16 mouse cellular contexts compared by ENCODE assay signal in the genomic region with DNA sequence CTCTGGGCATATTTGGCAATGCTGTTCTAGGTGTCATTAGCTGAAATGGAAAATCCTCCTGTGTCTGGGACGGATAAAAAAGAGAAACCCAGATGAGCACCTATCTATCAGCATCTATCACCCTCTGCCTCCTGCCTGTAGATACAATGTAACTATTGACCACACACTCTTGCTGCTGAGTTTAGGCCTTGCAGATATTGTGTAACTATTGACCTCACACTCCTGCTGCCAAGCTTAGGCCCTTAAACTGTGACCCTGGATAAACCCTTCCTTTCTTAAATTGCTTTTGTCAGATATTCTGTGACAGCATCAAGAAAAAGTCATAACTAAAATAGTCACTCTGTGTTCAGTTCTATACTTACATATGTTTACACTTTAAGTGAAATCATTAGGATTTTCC.
DNase-seq lines count a peak whose midpoint lies in the region.
"Had no signal": no experiment of that assay in that cellular context is flagged by ENCODE, and none has a peak within 500 bp of the region (broad histone marks: within the 10 kb centered on the region; RNA-seq: fewer than 3 reads in every experiment).

No protein-coding gene starts in this region.

- peak; percentile 37 for DNase-seq in heart, adult 11 months
- no peak for DNase-seq in heart, adult 18-20 months
- peak; percentile 10 for DNase-seq in testis, postnatal 14 days (ENCODE audit: low spot score)
- no peak for DNase-seq in testis, postnatal 10 days (ENCODE audit: low spot score)
- peak; percentile 8 for DNase-seq in adipocyte (ENCODE audit: low spot score)
- no peak for DNase-seq in lung, postnatal 10 days
- DNase-seq: adrenal gland, postnatal 10 days; adrenal gland, postnatal 25 days; B cell, adult 2 months; cerebellum, adult 11 months; cerebellum, adult 18-20 months; cerebellum, adult 8-10 months; cerebellum, adult 9-11 months; cerebellum, postnatal 14 days; cerebellum, postnatal 36 days; embryo, embryonic 11 days had no signal

Comparison
In these comparisons a context has a peak if more than half of its experiments do, and no peak if none do; other contexts are left out.
1. DNase-seq: peak in heart, adult 11 months (single experiment), testis, postnatal 14 days (single experiment) and adipocyte (single experiment); none in heart, adult 18-20 months (0 of 2), testis, postnatal 10 days (single experiment) and lung, postnatal 10 days (single experiment).